Mouse (Mus musculus) liver, adult (tissue): Measurements from ENCODE around the gene Cdkl4.

ENCODE experiments used
- GATA4 ChIP-seq: IDR thresholded peaks from 2 replicates; pipeline ENCODE4 v1.6.1; 2014; ENCODE audit warnings: mild to moderate bottlenecking, low read length; ENCODE audit not compliant: insufficient replicate concordance

Gene Cdkl4

GRCm38 (mm10) chr17:80577639-80578038, at the start of gene Cdkl4:
TSS of gene Cdkl4 (minus strand) at chr17:80577813.
- TF ChIP-seq GATA4: no peak

- no peak for TF ChIP-seq GATA4
These were observed 47.4 kb upstream of the Cdkl4 start for GRCm38 (mm10) chr17:80624979-80625378.

GRCm38 (mm10) chr17:80621691-80622090, 44.1 kb upstream of the Cdkl4 start:
- TF ChIP-seq GATA4: no peak

GRCm38 (mm10) chr17:80620786-80621423, 43.3 kb upstream of the Cdkl4 start:
- no peak for TF ChIP-seq GATA4

- TF ChIP-seq GATA4: no peak
These were observed 41.9 kb upstream of the Cdkl4 start for GRCm38 (mm10) chr17:80619556-80619955.

GRCm38 (mm10) chr17:80618890-80619289, 41.3 kb upstream of the Cdkl4 start:
- TF ChIP-seq GATA4: no peak

GRCm38 (mm10) chr17:80603806-80604205, 26.2 kb upstream of the Cdkl4 start:
- TF ChIP-seq GATA4: no peak

GRCm38 (mm10) chr17:80603079-80603625, 25.5 kb upstream of the Cdkl4 start:
- no peak for TF ChIP-seq GATA4

GRCm38 (mm10) chr17:80601371-80601770, 23.8 kb upstream of the Cdkl4 start:
- no peak for TF ChIP-seq GATA4

- TF ChIP-seq GATA4: no peak
These were observed 5.4 kb upstream of the Cdkl4 start for GRCm38 (mm10) chr17:80583051-80583450.

- no peak for TF ChIP-seq GATA4
These were observed 2.3 kb upstream of the Cdkl4 start for GRCm38 (mm10) chr17:80579901-80580300.

GRCm38 (mm10) chr17:80579089-80579488, 1.5 kb upstream of the Cdkl4 start:
- TF ChIP-seq GATA4: no peak

GRCm38 (mm10) chr17:80578041-80578440, 428 bp upstream of the Cdkl4 start:
- no peak for TF ChIP-seq GATA4

- TF ChIP-seq GATA4: no peak
These were observed 399 bp downstream of the Cdkl4 start for GRCm38 (mm10) chr17:80577214-80577613.

- no peak for TF ChIP-seq GATA4
These were observed 2.6 kb downstream of the Cdkl4 start for GRCm38 (mm10) chr17:80575008-80575407.

GRCm38 (mm10) chr17:80574471-80574965, 3.1 kb downstream of the Cdkl4 start:
- TF ChIP-seq GATA4: no peak
